Mouse (Mus musculus): ENCODE data around the gene 1810037I17Rik.
"Not testable (repeated sequence)": the region's sequence is repeated elsewhere in the genome, so short reads cannot be mapped to it uniquely, and the experiment has no call there.

Gene 1810037I17Rik

DNA sequence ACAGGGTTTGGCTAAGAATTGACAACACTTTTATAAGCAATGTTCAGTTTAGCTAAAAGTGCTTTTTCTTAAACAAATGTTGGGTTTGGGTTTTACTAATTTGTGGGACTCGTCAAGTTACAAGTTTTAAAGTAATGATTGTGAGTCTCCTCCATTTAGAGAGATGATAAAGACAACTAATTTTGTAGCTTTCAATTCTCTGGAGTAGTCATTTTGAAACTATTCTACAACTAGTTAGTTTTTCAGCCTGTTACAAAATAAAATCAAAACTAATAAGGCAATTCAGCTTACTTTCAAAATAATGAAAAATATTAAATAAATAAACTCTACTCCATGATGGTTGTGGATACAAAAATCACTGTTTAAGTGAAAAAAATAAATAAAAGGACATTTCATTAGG lies 8.5 kb downstream of the 1810037I17Rik start:
- in situ Hi-C loops (cut with MboI, MseI): loop anchor here (5.0 kb wide), 2 partner anchors 40 to 165 kb away; no protein-coding TSS in a partner anchor

DNA sequence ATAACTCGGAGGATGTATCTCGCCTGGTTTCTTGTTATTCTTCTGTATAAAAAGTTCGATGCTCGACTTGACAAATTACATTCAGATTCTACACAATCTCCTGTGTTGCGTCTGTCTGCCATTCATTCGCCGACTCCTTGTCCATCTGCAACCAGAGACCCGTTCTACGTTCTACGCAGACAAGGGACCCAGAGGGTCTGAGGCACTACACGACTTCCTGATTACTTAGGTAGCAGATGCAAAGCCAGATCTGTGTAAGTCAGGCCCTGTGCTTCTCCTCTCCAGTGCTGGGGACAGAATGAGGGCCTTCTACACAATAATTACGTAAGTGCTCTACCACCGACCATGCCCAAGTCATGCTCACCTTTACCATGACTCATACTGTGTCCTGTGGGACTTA lies 13.2 kb downstream of the 1810037I17Rik start:
- in situ Hi-C loops (cut with MboI, MseI): not testable (repeated sequence)

DNA sequence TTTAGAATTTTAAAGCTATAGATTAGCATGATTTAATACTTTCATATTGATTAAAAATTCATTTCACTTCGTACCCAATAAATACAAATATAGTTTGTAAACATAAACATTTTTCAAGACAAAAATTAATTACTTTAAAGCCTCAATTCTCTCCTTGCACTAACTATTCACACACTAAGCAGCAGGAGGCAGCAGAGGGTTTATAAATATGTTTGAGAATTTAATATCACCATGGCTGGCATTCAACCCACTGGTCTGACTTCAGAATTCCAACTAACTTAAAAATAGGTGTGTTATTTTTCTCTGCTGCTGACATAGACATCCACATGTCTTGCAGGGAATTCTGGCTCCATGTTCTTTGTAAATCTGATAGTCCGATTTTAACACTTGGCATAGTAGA lies 15.2 kb downstream of the 1810037I17Rik start:
- in situ Hi-C loops (cut with MboI, MseI): no loop called here

DNA sequence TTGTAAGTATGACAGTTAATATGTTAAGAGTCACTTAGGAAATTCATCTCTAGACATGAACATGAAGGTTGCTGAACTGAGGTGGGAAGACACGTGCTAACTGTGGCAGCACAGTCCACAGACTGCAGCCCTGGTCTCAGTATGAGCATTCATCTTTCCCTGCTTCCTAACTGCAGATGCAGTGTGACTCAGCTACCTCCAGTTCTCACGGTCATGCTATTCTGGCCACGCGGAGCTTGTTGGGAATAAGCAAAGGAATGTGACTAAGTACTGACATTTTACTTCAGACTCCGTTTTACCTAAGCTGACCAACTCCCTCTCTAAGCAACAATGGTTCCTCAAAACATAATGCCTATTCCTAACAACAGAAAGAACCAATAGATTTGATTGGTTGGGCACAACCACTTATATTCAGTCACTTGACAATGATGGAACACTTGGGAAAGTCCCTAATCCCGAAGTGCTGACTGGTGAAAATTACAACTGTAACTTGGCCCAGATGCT lies 19.4 kb downstream of the 1810037I17Rik start:
- in situ Hi-C loops (cut with MboI, MseI): no loop called here

DNA sequence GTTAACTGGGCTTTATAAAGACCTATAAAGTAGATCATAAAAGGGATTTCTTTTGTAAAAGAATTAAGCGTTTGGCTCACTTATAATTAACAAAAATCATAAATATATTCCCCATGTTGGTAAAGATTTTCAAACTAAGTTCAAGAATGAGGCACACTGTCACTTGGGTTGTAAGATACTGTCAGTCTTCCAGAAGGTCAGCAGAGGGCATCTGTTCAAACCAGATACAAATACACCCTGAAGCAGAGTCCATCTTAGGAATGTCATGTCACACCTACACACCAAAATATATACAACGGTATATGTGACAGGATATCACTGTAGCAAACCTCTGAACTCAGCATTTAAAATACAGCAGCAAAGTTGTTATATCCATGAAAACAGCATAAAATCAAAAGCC lies 26.1 kb downstream of the 1810037I17Rik start:
- in situ Hi-C loops (cut with MboI, MseI): no loop called here

DNA sequence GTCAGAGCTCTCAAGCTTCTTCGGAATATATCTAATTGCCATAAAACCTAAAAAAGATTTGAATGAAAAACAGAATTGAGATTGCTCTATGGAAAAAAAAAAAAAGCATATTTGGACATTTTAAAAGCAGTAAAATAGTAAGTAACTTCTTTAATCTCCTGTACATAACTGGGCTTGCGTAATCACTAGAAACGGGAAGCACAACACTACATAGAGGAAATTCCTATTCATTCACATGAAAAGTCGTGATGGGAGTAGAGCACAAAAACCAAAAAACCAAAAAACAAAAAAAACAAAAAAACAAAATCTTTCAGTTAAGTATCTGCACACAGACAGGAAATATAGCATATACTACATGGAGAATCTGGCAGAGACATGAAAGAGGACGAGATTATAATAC lies 40.3 kb downstream of the 1810037I17Rik start:
- in situ Hi-C loops (cut with MboI, MseI): no loop called here

DNA sequence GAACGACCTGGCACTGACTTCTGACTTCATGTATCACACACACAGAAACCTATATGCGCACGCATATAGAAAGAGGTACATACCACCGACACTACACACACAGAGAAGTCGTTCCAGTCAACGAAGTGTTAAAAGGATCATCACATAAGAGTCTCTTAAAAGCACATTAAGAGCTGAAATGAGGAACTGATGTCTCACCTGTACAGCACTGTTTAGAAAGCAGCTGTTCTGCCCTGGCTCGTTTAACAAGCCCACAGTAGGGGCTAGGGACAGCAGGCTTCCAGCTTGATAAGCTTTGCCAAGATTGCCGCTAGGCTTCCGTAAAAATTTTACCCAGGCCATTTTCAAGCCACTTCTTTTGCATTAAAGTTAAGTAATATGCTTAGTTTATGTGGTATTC lies 44.4 kb downstream of the 1810037I17Rik start:
- in situ Hi-C loops (cut with MboI, MseI): no loop called here

DNA sequence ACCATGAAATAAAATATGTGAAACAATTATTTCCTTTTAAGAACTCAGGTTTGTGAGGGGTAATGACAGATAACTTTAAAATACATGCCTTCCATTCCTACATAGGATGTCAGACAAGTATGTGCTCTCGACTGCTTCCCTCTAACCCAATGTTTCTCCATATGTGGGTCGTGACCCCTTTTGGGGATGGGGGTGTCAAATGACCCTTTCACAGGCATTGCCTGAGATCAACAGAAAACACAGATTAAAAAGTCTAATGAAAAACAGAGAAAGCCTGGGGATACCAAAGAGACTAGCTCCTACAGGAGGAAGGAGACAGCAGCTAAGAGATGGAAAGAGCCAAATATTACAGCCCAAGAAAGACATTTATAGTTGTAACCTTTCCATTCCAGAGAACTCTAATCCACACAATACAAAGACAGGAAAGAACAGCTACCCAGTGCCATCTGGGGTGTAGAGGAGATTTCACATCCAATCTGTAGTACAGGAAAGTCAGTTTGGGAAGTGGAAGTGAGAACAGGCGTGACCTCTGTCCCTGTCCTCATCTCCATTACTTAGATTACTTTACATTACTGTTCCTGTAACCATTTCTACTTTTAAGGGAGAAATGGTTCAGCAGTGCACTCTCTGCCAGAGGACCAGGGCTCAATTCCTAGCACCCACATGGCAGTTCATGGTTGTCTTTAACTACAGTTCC lies 48.3 kb downstream of the 1810037I17Rik start:
- in situ Hi-C loops (cut with MboI, MseI): loop anchor here (5.0 kb wide), 1 partner anchor 40 kb away; no protein-coding TSS in a partner anchor

DNA sequence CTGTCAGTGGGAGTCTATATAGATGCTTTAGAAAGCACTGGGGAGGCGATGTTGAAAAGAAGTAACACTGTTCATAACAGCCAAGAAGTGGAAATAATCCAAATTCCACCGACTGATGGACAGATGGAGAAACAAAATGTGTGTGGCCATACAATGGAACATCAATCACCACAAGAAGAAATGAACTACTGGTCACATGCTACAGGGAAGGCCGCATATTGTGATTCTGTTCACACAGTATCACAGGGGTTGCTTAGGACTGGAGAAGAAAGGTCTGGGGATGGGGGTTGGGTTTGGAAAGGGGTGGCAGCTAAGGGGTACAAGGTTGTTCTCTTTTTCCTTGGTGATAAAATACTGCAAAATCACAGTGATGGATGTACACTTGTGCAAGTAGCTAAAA lies 50.8 kb downstream of the 1810037I17Rik start:
- in situ Hi-C loops (cut with MboI, MseI): loop anchor here (5.0 kb wide), 1 partner anchor 43 kb away; no protein-coding TSS in a partner anchor

DNA sequence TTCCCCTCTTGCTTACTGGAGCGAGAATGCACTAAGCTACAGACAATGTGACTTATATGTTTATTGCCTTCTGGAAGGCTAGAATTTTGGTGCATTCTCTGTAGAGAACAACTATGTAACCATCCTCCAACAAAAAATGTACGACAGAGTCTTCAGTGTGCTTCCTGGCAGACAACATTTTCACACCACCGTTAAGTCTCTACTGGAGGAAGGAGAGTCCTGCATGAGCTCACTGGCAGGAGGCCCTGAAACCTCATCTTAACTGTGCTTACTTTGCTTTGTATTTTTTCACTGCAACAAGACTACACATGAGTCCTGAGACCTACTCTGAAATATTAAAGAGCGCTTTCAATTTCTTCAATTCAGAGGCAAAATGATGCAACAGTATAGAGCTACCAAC lies 51.4 kb downstream of the 1810037I17Rik start:
- in situ Hi-C loops (cut with MboI, MseI): no loop called here
